Mouse (Mus musculus) E14TG2a.4 (cell line): ENCODE measurements around the gene Gm49380.

Source experiments
- H3K27me3 ChIP-seq: 2 replicates; pipeline ENCODE4 v1.6.1; 2014; ENCODE audit warnings: low read length, control low read depth; ENCODE audit not compliant: insufficient read depth
- H3K36me3 ChIP-seq: 2 replicates; pipeline ENCODE4 v1.6.1; 2014; ENCODE audit warnings: low read length, control low read depth; ENCODE audit not compliant: insufficient read depth
- H3K4me1 ChIP-seq: replicated peaks from 2 replicates; pipeline ENCODE4 v1.6.1; 2014; ENCODE audit warnings: low read depth, low read length, control low read depth
- H3K4me3 ChIP-seq: replicated peaks from 2 replicates; pipeline ENCODE4 v1.5.1; 2014; ENCODE audit warnings: mild to moderate bottlenecking, low read length
- H3K9me3 ChIP-seq: 2 replicates; pipeline ENCODE4 v1.6.1; 2014; ENCODE audit warnings: low read length, control low read depth
- CTCF ChIP-seq: conservative IDR thresholded peaks from 2 replicates; pipeline ENCODE4 v1.5.1; 2014; ENCODE audit warnings: low read length
- NANOG ChIP-seq: IDR thresholded peaks from 2 replicates; pipeline ENCODE4 v1.6.1; 2014; ENCODE audit warnings: borderline replicate concordance, low read length, mixed read lengths
- POU5F1 ChIP-seq: IDR thresholded peaks from 2 replicates; pipeline ENCODE4 v1.6.1; 2014; ENCODE audit warnings: low read length, borderline replicate concordance

Gm49380 gene

GRCm38 (mm10) chr9:44077266-44077910, 35.9 kb downstream of the Gm49380 start:
- H3K36me3 ChIP-seq, result no peaks in the 10 kb centered on the region
- no peaks in the 10 kb centered on the region for H3K9me3 ChIP-seq
- H3K4me3 ChIP-seq, result no peak overlapping the region
- H3K27me3 ChIP-seq, result peaks cover 46% of the 10 kb centered on the region
- H3K4me1 ChIP-seq, result peaks cover 50% of the 10 kb centered on the region
- TF ChIP-seq NANOG (no peak), CTCF (no peak), POU5F1 (no peak)

- H3K9me3 ChIP-seq, result no peaks in the 10 kb centered on the region
- no peaks in the 10 kb centered on the region for H3K36me3 ChIP-seq
- TF ChIP-seq CTCF, result peak; percentile 78
- TF ChIP-seq POU5F1, result no peak
- peaks cover 39% of the 10 kb centered on the region for H3K27me3 ChIP-seq
- no peak overlapping the region for H3K4me3 ChIP-seq
- H3K4me1 ChIP-seq, result peaks cover 57% of the 10 kb centered on the region
Observed at GRCm38 (mm10) chr9:44076764-44077120, 36.6 kb downstream of the Gm49380 start.

GRCm38 (mm10) chr9:44075996-44076763, 37.1 kb downstream of the Gm49380 start:
- Histone ChIP-seq H3K9me3 (no peaks in the 10 kb centered on the region), H3K4me3 (0 out of 2 replicates have a peak overlapping the region, but pooled peaks have one; percentile 20), H3K4me1 (peaks cover 61% of the 10 kb centered on the region), H3K36me3 (no peaks in the 10 kb centered on the region), H3K27me3 (peaks cover 36% of the 10 kb centered on the region)
- TF ChIP-seq CTCF (no peak), NANOG (no peak), POU5F1 (no peak)

GRCm38 (mm10) chr9:44075276-44075995, 37.9 kb downstream of the Gm49380 start:
- no peaks in the 10 kb centered on the region for H3K9me3 ChIP-seq
- H3K4me3 ChIP-seq, result no peak overlapping the region; the same call in 1 of the 2 replicates
- TF ChIP-seq POU5F1 (no peak), CTCF (no peak), NANOG (no peak)
- H3K36me3 ChIP-seq, result no peaks in the 10 kb centered on the region
- H3K4me1 ChIP-seq, result peaks cover 68% of the 10 kb centered on the region
- H3K27me3 ChIP-seq, result peaks cover 36% of the 10 kb centered on the region

- TF ChIP-seq NANOG (no peak), CTCF (peak; percentile 86), POU5F1 (no peak)
- H3K4me1 ChIP-seq, result peaks cover 73% of the 10 kb centered on the region
Observed at GRCm38 (mm10) chr9:44074395-44075275, 38.7 kb downstream of the Gm49380 start.

GRCm38 (mm10) chr9:44073115-44073514, 40.2 kb downstream of the Gm49380 start:
- Histone ChIP-seq H3K4me3 (no peak overlapping the region), H3K36me3 (no peaks in the 10 kb centered on the region), H3K27me3 (peaks cover 21% of the 10 kb centered on the region), H3K4me1 (peaks cover 63% of the 10 kb centered on the region), H3K9me3 (no peaks in the 10 kb centered on the region)
- TF ChIP-seq NANOG, result no peak
- no peak for TF ChIP-seq CTCF
- TF ChIP-seq POU5F1, result no peak

More at GRCm38 (mm10) chr9:44074395-44075275, 38.7 kb downstream of the Gm49380 start:
- Histone ChIP-seq H3K9me3 (no peaks in the 10 kb centered on the region), H3K27me3 (peaks cover 29% of the 10 kb centered on the region), H3K4me3 (0 out of 2 replicates have a peak overlapping the region, but pooled peaks have one; percentile 26), H3K36me3 (no peaks in the 10 kb centered on the region)

- peaks cover 69% of the 10 kb centered on the region for H3K4me1 ChIP-seq
- H3K9me3 ChIP-seq, result no peaks in the 10 kb centered on the region
- H3K4me3 ChIP-seq, result no peak overlapping the region
- TF ChIP-seq NANOG, result no peak
- no peak for TF ChIP-seq CTCF
- TF ChIP-seq POU5F1, result no peak
- peaks cover 22% of the 10 kb centered on the region for H3K27me3 ChIP-seq
- no peaks in the 10 kb centered on the region for H3K36me3 ChIP-seq
Observed at GRCm38 (mm10) chr9:44072599-44072915, 40.7 kb downstream of the Gm49380 start.
